Mouse (Mus musculus): ENCODE data around the gene Hpf1. TPM values are rescaled to one million over a fixed set of nuclear protein-coding genes. Genes with fewer than 3 reads are reported as not detected.

The Hpf1 gene
- total and polyA plus RNA-seq, 2 experiments from 2014 or later, result 43.0 to 99.5 TPM

DNA sequence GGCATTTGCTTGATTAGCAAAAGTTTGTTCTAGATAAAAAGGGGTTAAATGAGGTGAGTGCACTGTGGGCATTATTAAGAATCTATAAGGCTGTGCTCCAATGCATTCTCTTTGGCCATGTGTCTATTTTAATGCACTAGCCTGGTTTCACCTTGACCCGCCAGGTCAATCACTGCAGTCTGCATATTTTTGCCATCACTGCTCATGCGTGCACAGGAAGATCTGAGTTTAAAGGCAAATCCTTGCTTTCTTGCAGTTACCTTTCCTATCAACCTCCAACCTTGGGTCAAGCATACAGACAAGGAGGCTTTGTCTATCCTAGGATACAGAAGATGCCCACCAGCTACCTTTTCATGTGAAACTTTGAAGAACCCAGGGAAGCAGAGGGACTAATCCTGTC lies 20.5 kb upstream of the Hpf1 start:
- no peak for DNase-seq (ENCODE audit: low spot score)
- no peak overlapping the region for H3K27ac ChIP-seq (ENCODE audit: low read depth, low read length)
- TF ChIP-seq CTCF (IDR thresholded peaks at IDR 0.05), result no peak
- H3K9ac ChIP-seq (replicated peaks; ENCODE audit: low read length, poor library complexity, severe bottlenecking), result no peak overlapping the region
- H3K36me3 ChIP-seq (ENCODE audit: insufficient read depth, low read length), result no peaks in the 10 kb centered on the region
- H3K4me2 ChIP-seq (ENCODE audit: low read depth, low read length, poor library complexity, severe bottlenecking), result no peak overlapping the region
- H3K9me3 ChIP-seq (ENCODE audit: low read length), result no peaks in the 10 kb centered on the region
- ATAC-seq (ENCODE audit: low FRiP score), result no peak
- 91% methylated on average over 2 of the region's 2 CpGs for WGBS
- H3K27me3 ChIP-seq (ENCODE audit: insufficient read depth, low read length), result no peaks in the 10 kb centered on the region
- no peak overlapping the region for H3K4me3 ChIP-seq (ENCODE audit: low read depth, low read length)
- H3K4me1 ChIP-seq (ENCODE audit: insufficient read depth, low read length), result no peaks in the 10 kb centered on the region

DNA sequence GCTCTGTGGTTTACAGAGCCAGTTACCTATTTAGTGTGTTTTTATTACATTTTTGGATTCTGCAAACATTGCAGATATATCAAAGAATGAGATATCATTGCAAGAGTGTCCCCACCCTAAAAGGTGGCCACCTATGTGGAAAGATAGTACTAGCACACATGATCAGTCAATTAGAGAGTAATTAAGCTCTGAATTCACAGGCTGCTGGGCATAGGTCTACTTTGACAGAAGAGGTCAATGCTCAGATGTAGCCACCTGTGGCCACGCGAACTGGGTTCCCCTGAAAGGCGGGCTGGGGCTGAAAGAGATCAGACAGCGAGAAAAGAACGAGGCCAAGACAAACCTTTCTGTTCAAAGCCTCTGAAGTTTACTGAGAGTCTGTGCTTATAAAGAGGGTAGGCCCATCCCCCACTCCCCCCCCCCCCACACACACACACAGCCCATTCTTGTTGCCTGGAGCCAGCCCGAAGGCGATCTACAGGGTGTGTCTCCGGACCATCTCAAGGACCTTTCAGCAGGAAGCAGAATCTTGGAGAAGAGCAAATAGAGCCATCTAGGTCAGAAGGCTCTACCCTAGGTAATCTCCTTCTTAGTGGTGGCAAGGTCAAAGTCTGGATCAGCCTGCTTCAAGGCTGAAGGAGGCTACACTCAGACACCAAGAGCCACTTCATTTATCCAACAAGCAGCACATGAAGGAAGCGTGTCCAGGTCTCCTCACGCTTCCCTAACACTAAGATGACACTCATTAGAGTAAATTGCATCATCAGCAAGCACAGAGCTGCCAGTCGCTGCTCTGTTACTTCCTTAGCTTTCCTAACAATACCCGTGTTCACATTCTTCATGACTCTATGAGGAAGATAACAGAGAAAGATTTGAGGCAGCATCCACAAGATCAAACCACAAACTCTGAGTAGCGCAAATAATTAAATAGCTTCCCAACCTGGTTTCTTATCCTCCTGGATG lies 19.7 kb upstream of the Hpf1 start:
- no peak overlapping the region for H3K4me2 ChIP-seq (ENCODE audit: low read depth, low read length, poor library complexity, severe bottlenecking)
- no peaks in the 10 kb centered on the region for H3K4me1 ChIP-seq (ENCODE audit: insufficient read depth, low read length)
- no peaks in the 10 kb centered on the region for H3K9me3 ChIP-seq (ENCODE audit: low read length)
- H3K36me3 ChIP-seq (ENCODE audit: insufficient read depth, low read length), result no peaks in the 10 kb centered on the region
- WGBS, result 84% methylated on average over 13 of the region's 13 CpGs
- no peak overlapping the region for H3K27ac ChIP-seq (ENCODE audit: low read depth, low read length)
- H3K9ac ChIP-seq (replicated peaks; ENCODE audit: low read length, poor library complexity, severe bottlenecking), result no peak overlapping the region
- no peak for TF ChIP-seq CTCF (IDR thresholded peaks at IDR 0.05)
- ATAC-seq (ENCODE audit: low FRiP score), result no peak
- no peaks in the 10 kb centered on the region for H3K27me3 ChIP-seq (ENCODE audit: insufficient read depth, low read length)
- H3K4me3 ChIP-seq (ENCODE audit: low read depth, low read length), result no peak overlapping the region
- DNase-seq (ENCODE audit: low spot score), result no peak

DNA sequence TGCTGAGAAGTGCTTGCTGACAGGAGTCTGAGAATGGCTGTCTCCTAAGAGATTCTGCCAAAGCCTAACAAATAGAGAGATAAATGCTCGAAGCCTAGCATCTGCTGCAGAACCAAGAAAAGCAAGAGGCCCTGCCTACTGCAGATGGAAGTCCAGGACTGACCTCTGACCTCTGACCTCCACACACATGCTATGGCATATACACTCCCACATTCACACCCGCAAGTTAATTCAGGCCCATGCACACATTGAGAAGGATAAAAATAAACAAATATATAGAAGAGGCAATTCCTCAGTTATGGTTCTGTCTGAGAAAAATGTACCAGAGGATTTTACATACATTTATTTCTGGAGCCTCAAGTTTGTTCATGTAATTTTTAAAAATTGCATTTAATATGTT lies 11.6 kb upstream of the Hpf1 start:
- Histone ChIP-seq H3K4me3 (ENCODE audit: low read depth, low read length) (no peak overlapping the region), H3K27ac (ENCODE audit: low read depth, low read length) (no peak overlapping the region), H3K4me2 (ENCODE audit: low read depth, low read length, poor library complexity, severe bottlenecking) (no peak overlapping the region), H3K4me1 (ENCODE audit: insufficient read depth, low read length) (no peaks in the 10 kb centered on the region), H3K9ac (replicated peaks; ENCODE audit: low read length, poor library complexity, severe bottlenecking) (no peak overlapping the region), H3K27me3 (ENCODE audit: insufficient read depth, low read length) (no peaks in the 10 kb centered on the region), H3K9me3 (ENCODE audit: low read length) (no peaks in the 10 kb centered on the region), H3K36me3 (ENCODE audit: insufficient read depth, low read length) (no peaks in the 10 kb centered on the region)
- DNase-seq (ENCODE audit: low spot score) (no peak), ATAC-seq (ENCODE audit: low FRiP score) (no peak)
- no peak for TF ChIP-seq CTCF (IDR thresholded peaks at IDR 0.05)
- 80% methylated on average over 2 of the region's 2 CpGs for WGBS

DNA sequence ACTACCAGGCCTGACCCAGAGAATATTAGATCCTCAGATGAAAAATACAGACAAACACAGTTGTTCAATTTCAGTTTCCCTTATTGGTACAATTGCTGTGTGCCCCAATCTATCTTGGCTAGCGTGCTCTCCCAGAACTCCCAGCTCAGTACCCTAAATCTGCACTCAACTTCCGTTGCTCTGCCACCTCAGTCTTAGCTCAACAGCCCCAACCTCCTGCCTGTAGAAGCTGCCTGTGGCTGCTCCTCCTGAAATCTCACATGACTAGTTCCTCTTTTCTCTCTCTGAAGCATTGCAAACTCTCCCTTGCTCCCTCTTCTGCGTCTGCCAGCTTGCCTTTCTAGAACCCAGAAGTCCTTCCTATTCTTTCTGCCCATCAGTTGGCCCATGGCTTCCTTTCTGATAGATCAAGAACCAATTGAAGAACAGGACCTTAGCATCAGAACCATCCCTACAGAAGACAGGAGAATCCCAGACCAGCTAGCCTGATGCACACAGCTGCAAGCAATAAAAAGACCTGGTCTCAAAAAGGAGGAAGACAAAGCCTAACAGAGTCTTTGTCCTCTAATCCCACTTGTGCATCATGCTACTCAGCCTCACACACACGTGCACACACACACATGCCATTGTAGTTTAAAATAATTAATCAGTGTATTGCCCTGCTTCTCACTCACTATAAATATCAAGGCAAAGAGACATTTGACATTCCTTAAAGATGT lies 6.6 kb upstream of the Hpf1 start:
- H3K4me3 ChIP-seq (ENCODE audit: low read depth, low read length), result no peak overlapping the region
- 70% methylated on average over 4 of the region's 4 CpGs for WGBS
- H3K9ac ChIP-seq (replicated peaks; ENCODE audit: low read length, poor library complexity, severe bottlenecking), result no peak overlapping the region
- H3K36me3 ChIP-seq (ENCODE audit: insufficient read depth, low read length), result no peaks in the 10 kb centered on the region
- no peaks in the 10 kb centered on the region for H3K4me1 ChIP-seq (ENCODE audit: insufficient read depth, low read length)
- no peak for TF ChIP-seq CTCF (IDR thresholded peaks at IDR 0.05)
- DNase-seq (ENCODE audit: low spot score) (no peak), ATAC-seq (ENCODE audit: low FRiP score) (no peak)
- H3K27me3 ChIP-seq (ENCODE audit: insufficient read depth, low read length), result no peaks in the 10 kb centered on the region
- no peak overlapping the region for H3K4me2 ChIP-seq (ENCODE audit: low read depth, low read length, poor library complexity, severe bottlenecking)
- H3K9me3 ChIP-seq (ENCODE audit: low read length), result no peaks in the 10 kb centered on the region
- no peak overlapping the region for H3K27ac ChIP-seq (ENCODE audit: low read depth, low read length)

DNA sequence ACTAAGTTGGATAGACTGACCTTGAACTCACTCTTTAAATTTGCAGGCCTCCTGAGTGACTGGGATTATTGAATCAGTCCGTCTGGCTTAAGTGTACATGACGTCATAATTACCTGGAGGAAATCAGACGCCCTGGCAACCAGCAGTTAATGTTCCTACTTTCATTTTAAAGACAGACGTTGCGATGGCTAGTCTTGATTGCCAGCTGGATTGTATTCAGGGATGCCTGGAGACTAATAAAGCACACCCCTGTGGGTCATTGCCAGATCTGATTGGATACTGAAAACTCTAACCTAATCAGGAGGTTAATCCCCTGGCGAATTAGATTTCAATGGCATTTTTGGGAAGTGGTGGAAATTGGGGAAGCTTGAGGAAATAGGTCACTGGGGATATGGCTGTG lies 3.5 kb upstream of the Hpf1 start:
- Histone ChIP-seq H3K27ac (ENCODE audit: low read depth, low read length) (no peak overlapping the region), H3K4me3 (ENCODE audit: low read depth, low read length) (no peak overlapping the region), H3K4me1 (ENCODE audit: insufficient read depth, low read length) (peaks cover 10% of the 10 kb centered on the region), H3K36me3 (ENCODE audit: insufficient read depth, low read length) (no peaks in the 10 kb centered on the region), H3K9ac (replicated peaks; ENCODE audit: low read length, poor library complexity, severe bottlenecking) (no peak overlapping the region), H3K4me2 (ENCODE audit: low read depth, low read length, poor library complexity, severe bottlenecking) (no peak overlapping the region), H3K27me3 (ENCODE audit: insufficient read depth, low read length) (no peaks in the 10 kb centered on the region), H3K9me3 (ENCODE audit: low read length) (no peaks in the 10 kb centered on the region)
- DNase-seq (ENCODE audit: low spot score) (no peak), ATAC-seq (ENCODE audit: low FRiP score) (no peak)
- 47% methylated on average over 6 of the region's 6 CpGs for WGBS
- no peak for TF ChIP-seq CTCF (IDR thresholded peaks at IDR 0.05)
